Mouse (Mus musculus): ENCODE measurements around the gene Lzts2.

Lzts2 gene

DNA sequence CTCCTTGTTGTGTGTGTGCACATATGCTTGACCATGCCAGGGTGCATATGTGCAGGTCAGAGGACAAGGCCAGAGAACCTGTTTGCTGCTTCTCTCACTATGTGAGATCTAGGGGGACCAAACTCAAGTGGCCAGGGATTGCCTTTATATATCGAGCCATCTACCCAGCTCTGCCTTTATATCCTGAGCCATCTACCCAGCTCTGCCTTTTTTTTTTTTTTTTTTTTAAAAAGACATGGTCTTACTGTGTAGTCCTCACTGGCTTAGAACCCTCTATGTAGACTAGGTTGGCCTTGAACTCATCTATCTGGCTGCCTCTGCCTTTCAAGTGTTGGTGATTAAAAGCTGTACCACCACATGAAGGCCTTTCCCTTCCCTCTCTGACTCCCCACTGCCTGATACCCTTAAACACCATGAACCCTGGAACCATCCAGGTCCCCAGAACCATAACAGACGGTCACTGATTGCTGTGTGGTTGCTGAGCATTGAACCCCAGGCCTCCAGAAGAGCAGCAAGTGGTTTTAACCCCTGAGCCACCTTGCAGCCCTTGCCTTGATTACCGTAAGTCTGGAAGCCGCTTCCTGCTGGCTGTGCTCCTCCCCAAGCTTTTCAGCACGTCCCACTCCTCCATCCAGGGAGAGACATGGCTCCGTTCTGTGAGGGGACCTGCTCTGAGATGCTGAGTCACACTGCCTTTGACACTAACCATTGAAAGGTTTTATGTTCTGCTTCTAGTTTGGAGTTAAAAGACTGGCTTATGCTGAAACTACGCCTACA is 10.3 kb upstream of the Lzts2 start:
- DNase-seq: peak; percentile 88

DNA sequence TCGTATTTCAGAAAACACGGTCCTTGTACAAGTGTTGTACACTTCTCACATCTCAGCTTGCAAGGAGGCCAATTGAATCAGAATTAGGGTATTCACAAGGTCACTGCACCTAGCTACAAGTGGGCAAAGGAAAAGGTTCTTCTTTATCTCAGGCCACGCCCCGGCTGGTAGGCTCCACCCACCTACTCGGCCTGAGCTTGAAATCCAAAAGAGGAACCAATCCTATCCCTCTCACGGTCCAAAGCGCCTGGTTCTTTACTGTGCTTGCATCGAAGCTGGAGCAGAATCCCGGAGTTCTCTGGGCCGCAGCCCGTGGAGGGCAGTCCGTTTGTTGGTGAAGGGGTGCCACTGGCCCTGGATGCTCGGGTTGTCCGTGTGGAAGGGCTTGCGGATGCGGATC is 8.8 kb upstream of the Lzts2 start, which contains the start of gene Twnk:
Twnk (plus strand) TSS at position 220 of the 400 bp plus-strand sequence.
- peak; percentile 94 for DNase-seq

DNA sequence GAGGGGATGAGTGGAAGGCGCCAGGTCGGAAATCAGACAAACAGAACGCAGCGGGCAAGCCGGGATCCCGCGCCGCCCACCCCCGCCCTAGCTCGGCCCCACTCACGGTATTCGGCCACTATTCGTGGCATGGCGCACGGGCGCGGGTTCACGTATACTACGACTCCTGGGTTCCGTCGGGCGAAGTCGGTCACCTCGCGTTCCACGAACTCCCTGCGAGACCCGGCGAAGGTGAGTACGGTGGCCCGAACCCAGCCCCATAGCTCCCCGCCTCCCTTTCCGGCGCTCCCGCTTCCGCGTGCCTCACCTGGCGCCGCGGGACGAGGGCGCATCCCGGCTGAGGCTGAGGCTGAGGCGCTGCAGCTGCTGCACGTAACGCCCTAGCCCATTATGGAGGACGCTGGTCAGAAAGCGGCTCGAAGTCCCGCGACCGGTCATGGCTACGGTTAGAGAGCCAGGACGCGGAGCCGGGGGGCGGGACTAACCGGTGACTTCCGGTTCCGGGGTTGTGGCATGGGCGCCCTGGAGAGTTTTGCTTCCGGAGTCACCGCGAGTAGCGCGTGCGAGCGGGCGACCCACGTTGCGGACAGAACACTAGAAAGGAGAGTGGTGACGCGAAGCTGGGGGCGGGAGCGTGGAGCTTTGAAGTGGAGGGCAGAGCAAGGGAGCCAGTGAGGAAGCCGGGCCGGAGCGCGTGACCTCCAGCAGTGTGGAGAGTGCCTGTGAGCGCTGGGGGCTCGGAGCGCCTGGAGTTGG is 8.1 kb upstream of the Lzts2 start, which contains the start of gene Mrpl43:
Mrpl43 (minus strand) TSS at position 486 of the 756 bp plus-strand sequence.
- DNase-seq: peak; percentile 99

DNA sequence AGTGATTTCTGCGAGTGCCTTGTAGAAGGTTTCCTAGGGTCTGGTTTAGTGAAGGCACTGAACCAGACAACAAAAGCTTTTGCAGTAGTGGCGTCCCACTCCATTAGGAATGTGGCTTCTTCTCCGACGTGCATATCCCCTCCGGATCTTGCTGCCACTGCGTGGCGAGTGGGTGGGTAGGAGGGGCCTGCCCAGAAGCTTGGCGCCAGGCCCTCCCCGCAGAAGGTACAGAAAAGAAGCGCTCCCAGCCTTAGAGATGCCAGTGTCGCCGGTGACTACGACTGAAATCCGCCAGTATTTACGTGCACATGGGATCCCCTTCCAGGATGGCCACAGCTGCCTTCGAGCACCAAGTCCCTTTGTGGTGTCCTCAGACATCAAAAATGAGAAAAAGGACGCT is 7.2 kb upstream of the Lzts2 start:
- no peak for DNase-seq

DNA sequence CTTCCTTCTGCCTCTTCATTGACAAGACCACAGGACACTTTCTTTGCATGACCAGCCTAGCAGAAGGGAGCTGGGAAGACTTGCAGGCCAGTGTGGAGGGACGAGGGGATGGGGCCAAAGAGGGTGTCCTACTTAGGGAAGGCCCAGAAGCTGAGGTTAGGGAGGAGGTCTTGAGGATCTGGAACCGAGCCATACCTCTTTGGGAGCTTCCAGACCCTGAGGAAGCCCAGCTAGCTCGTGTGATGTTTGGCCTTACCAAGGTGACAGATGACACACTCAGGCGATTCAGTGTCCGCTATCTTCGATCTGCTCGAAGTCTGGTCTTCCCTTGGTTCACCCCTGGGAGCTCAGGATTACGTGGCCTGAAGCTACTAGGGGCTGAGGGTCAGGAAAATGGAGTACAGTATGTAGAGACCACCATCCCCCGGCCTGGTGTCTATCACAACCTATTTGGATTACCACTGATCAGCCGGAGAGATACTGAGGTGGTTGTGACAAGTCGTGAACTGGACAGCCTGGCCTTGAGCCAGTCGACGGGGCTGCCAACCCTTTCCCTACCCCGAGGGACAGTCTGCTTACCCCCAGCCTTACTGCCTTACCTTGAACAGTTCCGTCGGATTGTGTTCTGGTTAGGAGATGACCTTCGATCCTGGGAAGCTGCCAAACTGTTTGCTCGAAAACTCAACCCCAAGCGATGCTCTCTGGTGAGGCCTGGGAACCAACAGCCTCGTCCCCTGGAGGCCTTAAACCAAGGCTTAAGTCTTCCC is 6.6 kb upstream of the Lzts2 start:
- DNase-seq: no peak

DNA sequence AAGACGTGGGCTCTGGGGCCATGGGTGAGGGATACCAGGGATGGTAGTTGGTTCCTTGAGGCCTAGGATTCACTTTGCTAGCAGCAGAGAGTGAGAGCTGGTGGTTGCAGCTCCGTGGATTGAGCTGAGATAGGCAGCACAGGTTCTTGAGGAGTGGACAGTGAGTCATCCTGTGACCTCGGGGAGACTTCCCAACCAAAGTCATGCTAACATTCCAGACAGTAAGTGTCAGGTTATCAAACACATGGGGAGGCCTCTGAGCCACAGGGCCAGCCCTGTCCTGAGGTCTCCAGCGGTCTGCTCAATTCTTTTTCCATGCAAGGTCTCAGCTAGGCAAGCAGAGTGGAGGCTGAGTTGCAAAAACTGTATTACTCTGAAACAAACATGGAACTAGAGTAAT is 3.6 kb upstream of the Lzts2 start:
- DNase-seq: no peak

DNA sequence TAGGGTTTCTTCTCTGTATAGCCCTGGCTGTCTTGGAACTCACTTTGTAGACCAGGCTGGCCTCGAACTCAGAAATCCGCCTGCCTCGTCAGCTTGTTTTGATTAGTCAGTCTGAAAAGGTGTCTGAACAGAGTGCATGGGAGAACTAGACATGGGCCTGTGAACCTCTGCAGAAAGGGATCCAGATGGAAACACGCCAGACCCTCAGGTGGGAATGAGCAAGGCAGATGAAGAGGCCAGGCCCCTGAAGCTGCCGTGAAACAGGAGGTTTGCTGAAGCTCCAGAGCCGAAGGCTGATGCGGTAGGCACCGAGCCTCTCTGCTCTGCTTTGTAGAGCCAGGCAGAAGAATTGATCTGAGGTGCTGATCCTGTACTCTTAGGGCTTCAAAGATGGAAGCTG is 2.0 kb upstream of the Lzts2 start:
- DNase-seq: no peak

DNA sequence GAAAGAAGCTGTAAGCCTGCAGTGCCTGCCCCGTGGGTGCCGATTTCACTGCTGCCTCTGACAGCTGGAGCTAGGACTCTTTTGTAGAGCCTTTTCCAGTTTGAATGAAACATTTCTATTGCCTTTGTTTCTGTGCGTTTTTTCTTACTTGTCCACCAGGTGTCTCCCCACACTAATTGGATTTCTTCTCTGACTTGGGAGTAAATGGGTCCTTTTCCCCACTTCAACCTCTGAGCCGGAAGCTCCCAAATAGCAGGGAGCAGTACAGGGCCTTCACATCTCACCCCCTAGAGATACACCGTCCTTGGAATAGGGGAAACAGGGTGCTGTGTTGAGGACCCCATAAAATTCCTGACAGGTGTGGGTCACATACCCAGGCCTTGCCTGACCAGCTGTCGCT is 1.6 kb upstream of the Lzts2 start:
- DNase-seq: peak; percentile 89

DNA sequence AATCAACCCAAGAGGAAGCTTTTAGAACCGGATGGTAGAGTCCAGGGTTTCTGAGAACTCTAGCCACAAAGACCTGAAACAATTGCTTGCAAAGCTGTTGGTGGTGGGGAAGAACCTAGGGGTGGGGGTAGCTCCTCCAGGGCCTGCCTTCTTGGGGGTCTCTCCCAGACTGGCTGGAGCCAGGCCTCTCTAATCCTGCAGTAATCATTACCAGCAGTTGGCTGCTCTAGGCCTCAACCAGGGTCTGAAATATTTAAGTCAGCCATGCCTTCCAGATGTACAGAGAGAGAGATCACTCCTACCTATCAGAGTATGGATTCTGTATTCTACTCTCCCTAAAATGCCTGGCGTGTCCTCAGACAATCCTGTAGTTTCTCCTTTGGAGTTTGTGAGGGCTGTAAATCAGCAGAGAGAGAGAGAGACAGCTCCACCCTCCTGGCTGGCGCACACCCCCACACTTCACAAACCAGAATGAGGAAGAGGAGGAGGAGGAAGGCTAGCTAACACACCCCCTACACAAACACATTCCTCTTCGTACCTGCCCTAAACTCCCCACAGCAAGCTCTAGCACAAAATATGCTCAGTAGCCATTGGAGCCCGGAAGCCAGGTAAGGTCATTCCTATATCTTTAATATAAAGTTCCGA is 511 bp upstream of the Lzts2 start:
- DNase-seq: no peak

DNA sequence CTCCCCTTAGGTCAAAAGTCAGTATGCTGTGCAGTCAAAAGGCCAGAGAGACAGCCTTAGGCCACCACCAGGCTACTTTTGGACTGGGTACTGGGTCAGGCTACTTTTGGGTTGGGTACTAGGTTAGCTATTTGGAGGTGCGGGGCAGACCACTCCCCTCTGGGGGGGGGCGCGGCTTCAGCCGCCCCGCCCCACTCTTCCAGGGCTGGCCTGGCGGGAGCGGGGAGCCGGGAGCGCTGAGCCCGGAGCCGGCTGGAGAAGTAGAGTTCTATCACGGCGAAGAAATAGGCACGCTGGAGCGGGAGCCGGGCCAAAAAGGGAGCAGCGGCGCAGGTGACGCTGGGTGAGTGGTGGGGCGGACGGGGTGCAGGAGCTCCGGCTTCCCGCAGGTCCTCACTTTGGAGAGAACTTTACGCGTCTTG is 778 bp downstream of the Lzts2 start:
- peak; percentile 98 for DNase-seq

DNA sequence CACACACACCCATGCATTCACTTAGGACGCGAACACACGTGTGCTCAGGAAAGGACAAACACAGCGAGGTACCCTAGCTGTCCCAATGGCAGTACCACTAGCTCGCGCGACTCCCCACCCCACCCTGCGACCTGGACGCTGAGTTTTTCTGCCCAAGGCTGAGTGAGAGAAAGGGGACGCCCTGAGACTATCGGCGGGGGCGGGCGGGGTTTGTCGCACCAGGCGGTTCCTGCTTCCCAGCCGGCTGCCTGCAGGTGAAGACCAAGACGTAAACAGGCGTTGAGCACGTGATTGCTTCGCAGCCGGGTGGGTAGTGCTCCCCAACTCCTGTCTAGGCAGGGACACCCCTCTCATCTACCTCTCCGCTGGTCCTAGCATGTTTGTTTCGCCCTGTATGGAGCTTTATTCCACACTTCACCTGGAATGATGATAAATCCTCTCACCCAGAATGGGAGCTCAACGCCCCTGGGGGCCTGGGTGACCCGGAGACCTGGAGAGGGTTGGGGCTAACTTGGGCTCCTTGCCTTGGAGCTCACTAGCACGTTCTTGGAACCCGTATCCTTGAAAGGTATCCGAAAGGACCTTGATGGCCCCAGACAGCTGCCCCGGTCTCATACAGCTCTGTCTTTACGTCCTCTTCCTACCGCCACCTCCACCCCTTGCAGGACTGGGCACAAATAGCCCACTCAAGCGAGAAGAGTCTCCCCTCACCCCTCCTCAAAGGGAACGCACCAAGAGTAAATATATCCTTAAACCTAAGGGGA is 1.5 kb downstream of the Lzts2 start:
- DNase-seq: peak; percentile 97

DNA sequence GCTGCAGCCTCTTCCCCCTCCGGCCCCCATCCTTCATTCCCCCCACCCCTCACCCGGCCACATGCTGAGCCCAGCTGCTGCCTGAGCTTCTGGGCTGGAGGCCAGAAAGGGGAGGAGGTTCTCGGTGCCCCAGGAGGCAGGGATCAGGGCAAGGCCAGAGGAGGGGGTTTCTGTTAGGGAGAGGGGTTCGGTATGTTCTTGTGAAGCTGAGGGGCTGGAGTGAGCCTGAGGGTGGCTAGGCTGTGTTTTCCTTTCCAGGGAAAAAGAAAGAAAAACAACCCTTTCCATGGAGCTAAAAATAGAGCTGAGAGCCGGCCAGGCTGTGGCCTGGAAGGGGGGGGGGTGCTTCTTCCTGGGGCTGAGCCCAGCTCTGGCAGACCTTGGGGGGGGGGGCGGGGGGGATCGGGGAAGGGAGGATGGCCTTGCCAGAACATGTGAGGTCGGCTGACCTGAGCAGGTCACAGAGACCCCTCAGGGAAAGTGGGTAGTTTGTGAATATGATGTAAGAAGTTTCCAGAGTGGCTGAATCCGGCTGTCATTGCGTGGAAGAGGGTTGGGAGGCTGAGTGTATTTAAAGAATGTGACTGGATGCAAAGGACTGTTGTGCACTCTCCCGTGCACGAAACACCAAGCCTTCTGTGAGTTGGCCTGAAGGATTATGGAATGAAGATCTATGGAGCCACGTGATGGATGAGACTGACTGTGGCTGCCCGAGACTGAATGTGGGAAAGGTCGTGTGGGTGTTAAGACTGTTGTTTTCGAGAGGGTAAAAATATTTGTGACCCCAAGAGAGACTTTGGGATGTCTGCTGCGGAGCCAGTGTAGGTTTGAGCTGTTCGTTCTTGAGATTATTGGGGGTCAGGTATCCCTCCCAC is 2.4 kb downstream of the Lzts2 start:
- peak; percentile 99 for DNase-seq

DNA sequence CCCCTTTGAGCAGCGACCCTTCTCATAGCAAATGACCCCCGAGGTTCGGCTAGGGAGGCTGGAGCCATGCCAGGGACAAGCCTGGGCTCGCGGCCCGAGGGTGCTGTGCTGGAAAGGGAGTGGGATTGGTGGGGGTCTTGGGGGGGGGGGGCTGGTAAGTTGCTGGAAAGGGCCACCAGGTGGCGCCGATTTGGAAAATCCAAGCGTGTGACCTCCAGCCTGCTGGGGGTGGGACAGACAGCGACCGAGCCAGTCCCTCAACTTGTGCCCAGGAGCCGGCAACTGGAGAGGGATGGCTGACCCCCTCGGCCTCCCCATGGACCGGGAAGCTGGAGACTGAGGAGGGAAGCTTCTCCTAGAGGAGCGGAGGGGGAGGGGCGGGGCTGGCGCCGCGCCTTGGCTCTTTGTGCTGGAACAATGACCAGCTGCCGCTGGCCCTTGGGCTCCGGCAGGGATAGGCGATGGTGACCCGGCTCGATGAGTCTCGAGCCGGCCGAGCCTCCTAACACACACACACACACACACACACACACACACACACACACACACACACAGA is 3.1 kb downstream of the Lzts2 start:
- DNase-seq: peak; percentile 99

DNA sequence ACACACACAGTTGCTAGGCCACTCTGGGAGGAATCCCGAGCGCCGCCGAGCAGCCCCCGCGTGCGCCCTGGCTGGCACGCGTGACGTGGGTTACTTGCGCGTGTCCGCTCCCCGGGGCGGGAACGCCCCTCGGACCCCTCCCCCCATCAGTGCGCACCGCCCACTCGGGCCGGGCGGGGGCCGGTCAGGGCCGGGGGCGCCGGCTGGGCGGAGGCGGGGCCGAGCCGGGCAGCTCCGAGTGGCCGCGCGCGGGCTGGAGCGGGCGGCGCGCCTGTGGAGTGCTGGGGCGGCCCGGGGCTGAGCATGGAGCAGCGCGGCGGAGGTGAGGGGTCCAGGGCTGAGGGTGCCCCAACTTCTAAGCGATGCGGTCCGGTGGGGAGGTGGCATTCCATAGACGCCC is 3.7 kb downstream of the Lzts2 start:
- DNase-seq: peak; percentile 99

DNA sequence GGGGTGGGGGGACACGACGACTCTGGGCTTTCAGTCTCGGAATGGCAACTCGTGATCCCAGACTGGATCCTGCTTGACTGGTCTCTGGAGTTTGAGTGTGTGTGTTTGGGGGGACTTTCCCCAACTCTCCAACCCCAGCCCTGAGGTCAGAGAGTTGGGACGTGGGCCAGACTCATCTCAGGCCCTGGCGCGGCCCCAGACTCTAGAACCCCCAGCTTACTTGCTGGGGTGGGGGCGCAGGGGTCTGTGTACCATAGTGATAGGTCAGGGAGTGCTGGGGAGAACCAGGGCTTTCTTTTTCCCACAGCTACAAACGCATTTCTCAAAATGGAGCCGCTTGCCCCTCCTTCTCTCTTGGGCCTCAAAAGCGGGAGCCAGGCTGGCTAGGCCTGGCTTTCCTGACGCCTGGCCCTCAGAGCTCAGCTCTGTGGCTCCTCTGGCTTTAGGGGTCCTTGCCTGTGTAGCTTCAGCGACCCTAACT is 4.2 kb downstream of the Lzts2 start:
- peak; percentile 97 for DNase-seq

DNA sequence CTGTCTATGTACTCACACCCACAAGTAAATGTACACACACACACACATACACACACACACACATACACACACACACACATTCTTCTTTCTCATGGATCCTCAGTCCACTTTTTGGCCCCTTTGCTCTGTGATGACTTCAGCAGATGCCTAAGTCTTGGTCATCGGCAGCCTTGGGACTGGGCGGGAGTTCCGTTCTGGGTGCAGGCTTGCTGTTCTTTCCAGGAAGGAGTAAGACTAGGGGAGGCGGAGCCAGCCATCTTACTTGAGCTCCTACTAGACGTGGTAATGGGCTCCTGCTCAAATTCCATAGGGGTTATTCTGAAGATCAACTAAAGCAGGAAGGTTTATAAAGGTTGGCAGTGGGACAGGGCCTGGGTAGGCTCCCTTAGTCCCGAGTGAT is 6.1 kb downstream of the Lzts2 start:
- DNase-seq: peak; percentile 99

DNA sequence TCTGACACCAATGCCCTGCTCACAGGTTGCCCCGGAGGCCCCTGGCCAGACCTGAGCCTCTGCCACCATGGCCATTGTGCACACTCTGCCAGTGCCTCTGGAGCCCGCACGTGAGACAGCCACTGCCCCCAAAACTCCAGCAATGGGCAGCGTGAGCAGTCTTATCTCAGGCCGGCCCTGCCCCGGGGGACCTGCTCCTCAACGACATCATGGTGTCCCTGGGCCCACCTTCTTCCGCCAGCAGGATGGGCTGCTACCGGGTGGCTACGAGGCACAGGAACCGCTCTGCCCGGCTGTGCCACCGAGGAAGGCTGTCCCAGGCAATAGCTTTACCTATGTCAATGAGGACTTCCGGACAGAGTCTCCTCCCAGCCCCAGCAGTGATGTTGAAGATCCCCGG is 7.1 kb downstream of the Lzts2 start:
- no peak for DNase-seq

DNA sequence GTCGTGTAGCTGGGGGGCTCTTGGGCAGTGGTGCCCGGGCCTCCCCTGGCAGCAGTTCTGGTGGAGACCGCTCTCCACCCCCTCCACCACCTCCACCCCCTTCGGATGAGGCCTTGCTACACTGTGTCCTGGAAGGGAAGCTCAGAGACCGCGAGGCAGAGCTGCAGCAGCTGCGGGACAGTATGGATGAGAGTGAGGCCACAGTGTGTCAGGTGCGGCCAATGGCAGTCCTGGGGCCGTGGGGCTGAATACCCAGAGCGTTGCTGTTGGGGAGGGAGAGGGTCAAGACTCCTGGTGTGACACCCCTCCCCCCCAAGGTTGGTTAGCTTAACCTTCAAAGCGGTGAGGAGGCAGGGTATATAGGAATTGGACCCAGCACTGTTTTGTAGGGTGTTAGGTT is 9.8 kb downstream of the Lzts2 start:
- DNase-seq: no peak

DNA sequence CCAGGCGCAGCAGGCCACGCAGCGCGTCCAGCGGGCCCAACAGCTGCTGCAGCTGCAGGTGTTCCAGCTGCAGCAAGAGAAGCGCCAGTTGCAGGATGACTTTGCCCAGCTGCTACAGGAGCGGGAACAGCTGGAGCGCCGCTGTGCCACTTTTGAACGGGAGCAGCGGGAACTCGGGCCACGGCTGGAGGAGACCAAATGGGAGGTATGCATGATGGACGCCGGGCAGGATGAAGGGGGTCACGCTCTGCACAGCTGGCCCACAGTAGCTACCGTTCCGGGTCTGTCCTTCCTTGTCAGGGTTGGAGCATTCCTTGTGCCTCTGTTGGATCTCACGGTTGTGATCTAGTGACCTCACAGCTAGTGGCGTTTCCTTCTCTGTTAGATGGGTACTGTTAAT is 10.6 kb downstream of the Lzts2 start:
- DNase-seq: no peak

DNA sequence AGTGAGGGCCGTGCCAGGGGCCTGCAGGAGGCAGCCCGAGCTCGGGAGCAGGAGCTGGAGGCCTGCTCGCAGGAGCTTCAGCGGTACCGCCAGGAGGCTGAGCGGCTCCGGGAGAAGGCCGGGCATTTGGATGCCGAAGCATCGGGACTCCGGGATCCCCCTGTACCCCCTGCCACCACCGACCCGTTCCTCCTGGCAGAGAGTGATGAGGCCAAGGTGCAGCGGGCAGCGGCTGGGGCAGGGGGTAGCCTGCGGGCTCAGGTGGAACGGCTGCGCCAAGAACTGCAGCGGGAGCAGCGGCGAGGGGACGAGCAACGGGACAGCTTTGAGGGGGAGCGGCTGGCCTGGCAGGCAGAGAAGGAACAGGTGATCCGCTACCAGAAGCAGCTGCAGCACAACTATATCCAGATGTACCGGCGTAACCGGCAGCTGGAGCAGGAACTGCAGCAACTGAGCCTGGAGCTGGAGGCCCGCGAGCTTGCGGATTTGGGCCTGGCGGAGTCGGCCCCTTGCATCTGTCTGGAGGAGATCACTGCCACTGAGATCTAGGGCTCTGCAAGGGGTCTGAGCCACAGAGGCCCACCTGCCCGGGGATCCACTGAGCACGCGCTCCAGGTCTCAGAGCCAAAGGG is 11.8 kb downstream of the Lzts2 start:
- peak; percentile 93 for DNase-seq

Data from heart, adult 11 months (tissue).